Comparison of ENCODE assay signal across 23 mouse cellular contexts in the genomic region with DNA sequence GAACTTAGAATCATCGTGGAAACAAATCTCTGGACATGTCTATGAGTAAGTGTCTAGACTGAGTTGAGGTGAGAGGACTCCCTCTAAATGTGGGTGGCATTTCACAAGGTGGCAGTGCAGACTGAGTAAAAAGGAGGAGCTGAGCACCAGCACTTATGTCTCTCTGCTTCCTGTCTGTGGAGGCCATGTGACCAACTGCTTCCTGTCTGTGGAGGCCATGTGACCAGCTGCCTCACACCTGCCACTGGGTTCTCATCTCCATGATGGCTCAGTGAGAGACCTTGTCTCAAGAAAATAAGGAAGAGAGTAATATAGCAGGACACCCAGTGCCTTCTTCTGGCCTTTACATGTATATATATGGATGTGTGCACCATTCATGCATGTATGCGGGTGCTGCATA. TPM values are rescaled to one million over a fixed set of nuclear protein-coding genes. Genes with fewer than 3 reads are reported as not detected.
DNase-seq lines count a peak whose midpoint lies in the region; ATAC-seq and TF ChIP-seq lines count a peak whose summit lies in the region.
"Had no signal": no experiment of that assay in that cellular context is flagged by ENCODE, and none has a peak within 500 bp of the region (broad histone marks: within the 10 kb centered on the region; RNA-seq: fewer than 3 reads in every experiment).

No protein-coding gene starts in this region.

- no peaks in the 10 kb centered on the region for H3K27me3 ChIP-seq in megakaryocyte, embryonic 14.5 days (replicated peaks)
- H3K27me3 ChIP-seq in C2C12 (ENCODE audit: control insufficient read depth, insufficient read depth, insufficient read length): no peaks in the 10 kb centered on the region
- H3K27me3 ChIP-seq: embryonic facial prominence, embryonic 12.5 days; forebrain, embryonic 13.5 days; forebrain, embryonic 15.5 days; Patski had no signal

- H3K36me3 ChIP-seq in megakaryocyte, embryonic 14.5 days (replicated peaks; ENCODE audit: low read length): no peaks in the 10 kb centered on the region
- H3K36me3 ChIP-seq in C2C12 (ENCODE audit: control insufficient read depth, insufficient read depth): no peaks in the 10 kb centered on the region
- H3K36me3 ChIP-seq: embryonic facial prominence, embryonic 10.5 days; embryonic facial prominence, embryonic 12.5 days; forebrain, embryonic 15.5 days; G1E had no signal

- no peaks in the 10 kb centered on the region for H3K4me1 ChIP-seq in megakaryocyte, embryonic 14.5 days

- peak; percentile 36 for DNase-seq in A20 (ENCODE audit: low read depth, low spot score)
- DNase-seq in embryo, embryonic 10.5 days (ENCODE audit: low spot score): no peak
- DNase-seq in urinary bladder, postnatal 4 days (ENCODE audit: low spot score in 2 of 2): no peak
- DNase-seq: adrenal gland, adult 8-10 months; adrenal gland, postnatal 14 days; adrenal gland, postnatal 36 days; B cell, adult 2 months; cerebellum, adult 18-20 months; cerebellum, adult 8-10 months; cerebellum, adult 9-11 months; cerebellum, postnatal 14 days; cerebellum, postnatal 36 days; forebrain, postnatal 0 days had no signal

- no peak for ATAC-seq in megakaryocyte, adult 5-6 weeks (ENCODE audit: poor library complexity, severe bottlenecking)
- ATAC-seq: activated CD4-positive, CD25-positive, alpha-beta regulatory T cell, adult 4 months; forebrain, embryonic 13.5 days; forebrain, embryonic 15.5 days; forebrain, postnatal 0 days; Patski had no signal

- no peaks in the 10 kb centered on the region for H3K79me3 ChIP-seq in C2C12 (ENCODE audit: low read depth)

- no peak overlapping the region for H3ac ChIP-seq in C2C12 (ENCODE audit: control insufficient read depth, insufficient read length, low read depth)

- H3K9me3 ChIP-seq in megakaryocyte, embryonic 14.5 days: peaks cover 63% of the 10 kb centered on the region
- H3K9me3 ChIP-seq: embryonic facial prominence, embryonic 10.5 days; embryonic facial prominence, embryonic 12.5 days; forebrain, embryonic 13.5 days; forebrain, embryonic 15.5 days had no signal

- peak overlapping the region; percentile 53 for H3K4me3 ChIP-seq in megakaryocyte, embryonic 14.5 days (replicated peaks)
- no peak overlapping the region for H3K4me3 ChIP-seq in C2C12 (ENCODE audit: insufficient read depth, poor library complexity, severe bottlenecking)
- H3K4me3 ChIP-seq: embryonic facial prominence, embryonic 10.5 days; embryonic facial prominence, embryonic 12.5 days; forebrain, embryonic 13.5 days; forebrain, embryonic 15.5 days had no signal

- TF ChIP-seq CTCF in C2C12 (IDR thresholded peaks at IDR 0.05; ENCODE audit: control insufficient read depth, insufficient read depth, insufficient read length): no peak

- H3K79me2 ChIP-seq in C2C12 (ENCODE audit: control insufficient read depth, insufficient read depth): no peaks in the 10 kb centered on the region

TF ChIP-seq in C2C12, 6 proteins besides CTCF, POLR2A, EP300 and RAD21:
- TF ChIP-seq MAX (IDR thresholded peaks at IDR 0.05) (no peak), FOSL1 (IDR thresholded peaks at IDR 0.05; ENCODE audit: insufficient read depth, low read length, poor library complexity, severe bottlenecking) (no peak), MYOG (IDR thresholded peaks at IDR 0.05; ENCODE audit: control insufficient read depth, extremely low read depth, insufficient read length) (no peak), USF1 (IDR thresholded peaks at IDR 0.05; ENCODE audit: low read depth) (peak; percentile 47), CEBPB (IDR thresholded peaks at IDR 0.05; ENCODE audit: low read depth) (no peak), MYOD1 (IDR thresholded peaks at IDR 0.05; ENCODE audit: control insufficient read depth, insufficient read length, low read depth) (no peak)

RNA-seq across cellular contexts. Expression of gene Sipa1l2, which starts 43.9 kb away (rescaled TPM):
- polyA plus RNA-seq in megakaryocyte, embryonic 14.5 days (2012; ENCODE audit: insufficient read depth, low replicate concordance): 0.40 and 0.78 TPM in 2 replicates
- 5.2 and 7.4 TPM in 2 replicates for total RNA-seq in megakaryocyte, adult 5-6 weeks (2015)
- 10.9 and 11.6 TPM in 2 replicates for total RNA-seq in megakaryocyte, adult 5-6 weeks (2017)
- 6.5 TPM for polyA plus RNA-seq in C2C12 (2012; fragmentation: generic; extraction: Trizol)
- polyA plus RNA-seq: G1E had no signal

RNA-seq across cellular contexts. Expression of gene Map10, which starts 56.1 kb away (rescaled TPM):
- 0.47 TPM in 1 of 2 replicates, not detected in the other for polyA plus RNA-seq in megakaryocyte, embryonic 14.5 days (2012; ENCODE audit: insufficient read depth, low replicate concordance)
- total RNA-seq in megakaryocyte, adult 5-6 weeks (2015): 2.7 and 4.6 TPM in 2 replicates
- total RNA-seq in megakaryocyte, adult 5-6 weeks (2017): 2.3 and 3.5 TPM in 2 replicates
- polyA plus RNA-seq in C2C12 (2012; fragmentation: generic; extraction: Trizol): not detected
- polyA plus RNA-seq: G1E, Patski had no signal
